ENCODE assay signal across 19 mouse cellular contexts in genomic region chr12:71296849-71297535, GRCm38 (mm10). TPM values are rescaled to one million over a fixed set of nuclear protein-coding genes. Genes with fewer than 3 reads are reported as not detected.
DNase-seq lines count a peak whose midpoint lies in the region; ATAC-seq and TF ChIP-seq lines count a peak whose summit lies in the region.
"Had no signal": no experiment of that assay in that cellular context is flagged by ENCODE, and none has a peak within 500 bp of the region (broad histone marks: within the 10 kb centered on the region; RNA-seq: fewer than 3 reads in every experiment).

No protein-coding gene starts in this region.

- H3K9me3 ChIP-seq in liver, embryonic 15.5 days (replicated peaks) = no peaks in the 10 kb centered on the region
- no peaks in the 10 kb centered on the region for H3K9me3 ChIP-seq in ES-E14 (ENCODE audit: control insufficient read depth, insufficient read depth, low read depth, low read length)
- no peaks in the 10 kb centered on the region for H3K9me3 ChIP-seq in embryonic facial prominence, embryonic 11.5 days (replicated peaks; ENCODE audit: control insufficient read depth, low read length)
- no peaks in the 10 kb centered on the region for H3K9me3 ChIP-seq in limb, embryonic 14.5 days (ENCODE audit: control insufficient read depth, low read length)
- H3K9me3 ChIP-seq: forebrain, embryonic 10.5 days; G1E; heart, embryonic 13.5 days; liver, embryonic 13.5 days; midbrain, embryonic 10.5 days had no signal

- in situ Hi-C loops in ES-E14 (cut with MboI; ENCODE audit: low sequenced_read_pairs in 2 of 2, unreplicated experiment in 2 of 2) = no loop called here

- H3K27me3 ChIP-seq in liver, embryonic 15.5 days = no peaks in the 10 kb centered on the region
- H3K27me3 ChIP-seq in embryonic facial prominence, embryonic 11.5 days (ENCODE audit: control insufficient read depth, insufficient read depth, low read length) = no peaks in the 10 kb centered on the region
- no peaks in the 10 kb centered on the region for H3K27me3 ChIP-seq in limb, embryonic 14.5 days (ENCODE audit: control insufficient read depth, insufficient read depth, low read length)

- H3K36me3 ChIP-seq in liver, embryonic 15.5 days (replicated peaks) = no peaks in the 10 kb centered on the region
- no peaks in the 10 kb centered on the region; the same call in 1 of the 2 replicates for H3K36me3 ChIP-seq in ES-E14 (ENCODE audit: control insufficient read depth, insufficient read depth, low read length, poor library complexity, severe bottlenecking)
- no peaks in the 10 kb centered on the region for H3K36me3 ChIP-seq in embryonic facial prominence, embryonic 11.5 days (replicated peaks; ENCODE audit: control insufficient read depth, insufficient read depth, low read depth, low read length)
- H3K36me3 ChIP-seq in limb, embryonic 14.5 days (ENCODE audit: control insufficient read depth, insufficient read depth, low read length) = no peaks in the 10 kb centered on the region
- H3K36me3 ChIP-seq: forebrain, embryonic 10.5 days; G1E; heart, embryonic 13.5 days; liver, embryonic 13.5 days; midbrain, embryonic 10.5 days had no signal

- 52% methylated on average over 8 of the region's 8 CpGs for WGBS in liver, embryonic 15.5 days (ENCODE audit: insufficient replicate concordance)
- WGBS in embryonic facial prominence, embryonic 11.5 days = 30% methylated on average over 8 of the region's 8 CpGs
- WGBS in limb, embryonic 14.5 days = 20% methylated on average over 8 of the region's 8 CpGs

- ATAC-seq in liver, embryonic 15.5 days (ENCODE audit: insufficient read depth) = no peak
- ATAC-seq in embryonic facial prominence, embryonic 11.5 days (replicated peaks; ENCODE audit: insufficient number of reproducible peaks, low FRiP score, low TSS enrichment, low read depth) = no peak
- ATAC-seq in limb, embryonic 14.5 days (ENCODE audit: low FRiP score, low read depth) = no peak
- no peak for ATAC-seq in granulocyte monocyte progenitor cell, adult 5-6 weeks (replicated peaks; ENCODE audit: poor library complexity, severe bottlenecking)
- ATAC-seq: forebrain, postnatal 0 days; hindbrain, postnatal 0 days; intestine, postnatal 0 days had no signal

- H3K4me3 ChIP-seq in liver, embryonic 15.5 days (replicated peaks) = no peak overlapping the region
- H3K4me3 ChIP-seq in ES-E14 (ENCODE audit: insufficient read depth in 1 of 2, low read depth in 1 of 2, low read length in 2 of 2, poor library complexity in 1 of 2, severe bottlenecking in 1 of 2) = peak overlapping the region; percentile 5 to 23; a peak in 3 of 4 replicates
- H3K4me3 ChIP-seq in embryonic facial prominence, embryonic 11.5 days (ENCODE audit: low read depth, low read length) = no peak overlapping the region
- no peak overlapping the region for H3K4me3 ChIP-seq in limb, embryonic 14.5 days (replicated peaks; ENCODE audit: low read length)
- H3K4me3 ChIP-seq: forebrain, embryonic 10.5 days; heart, embryonic 13.5 days; liver, embryonic 13.5 days; midbrain, embryonic 10.5 days had no signal

- H3K9ac ChIP-seq in liver, embryonic 15.5 days = no peak overlapping the region
- no peak overlapping the region for H3K9ac ChIP-seq in ES-E14 (ENCODE audit: insufficient read depth, low read depth, low read length, poor library complexity, severe bottlenecking)
- no peak overlapping the region for H3K9ac ChIP-seq in embryonic facial prominence, embryonic 11.5 days (replicated peaks; ENCODE audit: low read length)
- H3K9ac ChIP-seq in limb, embryonic 14.5 days (ENCODE audit: low read depth, low read length, severe bottlenecking) = no peak overlapping the region
- H3K9ac ChIP-seq: forebrain, postnatal 0 days; heart, embryonic 13.5 days; liver, embryonic 13.5 days had no signal

- no peaks in the 10 kb centered on the region for H3K4me1 ChIP-seq in liver, embryonic 15.5 days (replicated peaks)
- H3K4me1 ChIP-seq in ES-E14 (ENCODE audit: control insufficient read depth in 2 of 2, insufficient read depth in 2 of 2, low read length in 2 of 2, poor library complexity in 1 of 2) = peaks cover 25 to 29% of the 10 kb centered on the region in 2 experiments
- H3K4me1 ChIP-seq in embryonic facial prominence, embryonic 11.5 days (ENCODE audit: control insufficient read depth, insufficient read depth, low read length) = no peaks in the 10 kb centered on the region; the same call in 1 of the 2 replicates
- peaks cover 13% of the 10 kb centered on the region for H3K4me1 ChIP-seq in limb, embryonic 14.5 days (ENCODE audit: control insufficient read depth, insufficient read depth, low read length)

- no peak for TF ChIP-seq POLR2A in limb, embryonic 14.5 days (IDR thresholded peaks at IDR 0.05; ENCODE audit: borderline replicate concordance, extremely low read depth, insufficient read depth, insufficient read length)

- 0 out of 2 replicates have a peak overlapping the region, but pooled peaks have one; percentile 15 for H3K4me2 ChIP-seq in liver, embryonic 15.5 days
- H3K4me2 ChIP-seq in embryonic facial prominence, embryonic 11.5 days (ENCODE audit: low read depth, low read length) = no peak overlapping the region
- 0 out of 2 replicates have a peak overlapping the region, but pooled peaks have one; percentile 13 for H3K4me2 ChIP-seq in limb, embryonic 14.5 days (replicated peaks; ENCODE audit: low read depth, low read length, severe bottlenecking)
- H3K4me2 ChIP-seq: heart, embryonic 13.5 days; liver, embryonic 13.5 days had no signal

- no peak for DNase-seq in liver
- DNase-seq in ES-E14 (ENCODE audit: low read depth, low spot score) = no peak
- DNase-seq in embryonic facial prominence, embryonic 11.5 days (ENCODE audit: low spot score) = peak; percentile 76
- DNase-seq in limb, embryonic 14.5 days (ENCODE audit: low spot score) = peak; percentile 29
- DNase-seq in urinary bladder, postnatal 4 days (ENCODE audit: low spot score in 2 of 2) = no peak
- DNase-seq: cerebellum, adult 18-20 months; cerebellum, postnatal 36 days; forebrain, postnatal 0 days; liver, embryonic 13.5 days; thymus, adult 2 months had no signal

- H3K27ac ChIP-seq in liver, embryonic 15.5 days (replicated peaks) = no peak overlapping the region
- peak overlapping the region; percentile 42; the same call in 1 of the 2 replicates for H3K27ac ChIP-seq in ES-E14 (ENCODE audit: insufficient read depth, low read depth, low read length, poor library complexity, severe bottlenecking)
- H3K27ac ChIP-seq in embryonic facial prominence, embryonic 11.5 days (replicated peaks; ENCODE audit: low read depth, low read length) = peak overlapping the region; percentile 48; the same call in 1 of the 2 replicates
- no peak overlapping the region for H3K27ac ChIP-seq in limb, embryonic 14.5 days (replicated peaks; ENCODE audit: low read depth, low read length)
- H3K27ac ChIP-seq: forebrain, embryonic 10.5 days; heart, embryonic 13.5 days; hindbrain, postnatal 0 days; liver, embryonic 13.5 days; macrophage; midbrain, embryonic 10.5 days had no signal

TF ChIP-seq in ES-E14, 5 proteins besides CTCF, POLR2A, EP300 and RAD21:
- peak; percentile 61 for TF ChIP-seq MAFK (IDR thresholded peaks at IDR 0.05; ENCODE audit: insufficient read depth, low read depth, low read length)
- TF ChIP-seq CHD2 (IDR thresholded peaks at IDR 0.05; ENCODE audit: low read depth, low read length) = peak; percentile 44; the same call in 1 of the 2 replicates
- TF ChIP-seq ZC3H11A (IDR thresholded peaks at IDR 0.05; ENCODE audit: borderline replicate concordance, low read depth, low read length) = no peak

RNA-seq across cellular contexts. Expression of gene Dact1, which starts 12.7 kb away (rescaled TPM):
- polyA plus RNA-seq in liver, embryonic 15.5 days (2015; fragmentation: Nextera tagmentation; extraction: Ambion mirVana) = 0.38 and 0.44 TPM in 2 replicates
- total RNA-seq in ES-E14 (2012; rRNA removed) = 3.2 and 3.4 TPM in 2 replicates
- 26.6 and 28.6 TPM in 2 replicates for polyA plus RNA-seq in embryonic facial prominence, embryonic 11.5 days (2014; fragmentation: Nextera tagmentation; extraction: Ambion mirVana)
- polyA plus RNA-seq in limb, embryonic 14.5 days (2012; rRNA removed) = 30.4 and 36.7 TPM in 2 replicates
- polyA plus RNA-seq in limb, embryonic 14.5 days (2014; fragmentation: Nextera tagmentation; extraction: Ambion mirVana) = 14.8 and 17.4 TPM in 2 replicates
- total RNA-seq in granulocyte monocyte progenitor cell, adult 5-6 weeks (2014; fragmentation: Nextera tagmentation) = 0.51 and 0.80 TPM in 2 replicates
- total RNA-seq in granulocyte monocyte progenitor cell, adult 5-6 weeks (2017) = 0.47 TPM in 1 of 2 replicates, not detected in the other
- polyA plus RNA-seq: macrophage had no signal

Comparison
In these comparisons a context has a peak if more than half of its experiments do, and no peak if none do; other contexts are left out.
1. H3K27ac ChIP-seq: peak in ES-E14 (single experiment) and embryonic facial prominence, embryonic 11.5 days (single experiment); none in liver, embryonic 15.5 days (single experiment) and limb, embryonic 14.5 days (single experiment).
2. H3K4me3 ChIP-seq: peak in ES-E14 (2 of 2); none in liver, embryonic 15.5 days (single experiment), embryonic facial prominence, embryonic 11.5 days (single experiment) and limb, embryonic 14.5 days (single experiment).
3. DNase-seq: peak in embryonic facial prominence, embryonic 11.5 days (single experiment) and limb, embryonic 14.5 days (single experiment); none in liver (single experiment), ES-E14 (single experiment) and urinary bladder, postnatal 4 days (0 of 2).
4. RNA of gene Dact1, which starts 12.7 kb away (polyA plus RNA-seq): 14.8 to 36.7 TPM in limb, embryonic 14.5 days and 26.6 to 28.6 TPM in embryonic facial prominence, embryonic 11.5 days; 0.38 to 0.44 TPM in liver, embryonic 15.5 days; every median in the first group is over 10 times any median in the second.